Mouse (Mus musculus): ENCODE measurements at regions not wholly inside any gene's neighbourhood (a gene's known extent, or its start where the extent isn't known, plus 50 kb on each side); places are given as distances from the start of the nearest gene placed in this dataset.

- Histone ChIP-seq H3K4me3 (no peak overlapping the region), H3K27me3 (replicated peaks) (no peaks in the 10 kb centered on the region), H3K36me3 (no peaks in the 10 kb centered on the region), H3K4me2 (no peak overlapping the region), H3K27ac (replicated peaks) (no peak overlapping the region), H3K9ac (no peak overlapping the region), H3K9me3 (no peaks in the 10 kb centered on the region; the same call in 1 of the 2 replicates), H3K4me1 (peaks cover 6% of the 10 kb centered on the region)
- no peak for ATAC-seq (ENCODE audit: extremely low read depth, insufficient number of reproducible peaks, low FRiP score, low TSS enrichment)
- 75% methylated on average over 10 of the region's 10 CpGs for WGBS
These were observed 208.7 kb downstream of the Rpl10-ps3 start for GRCm38 (mm10) chr9:50135939-50136635.

- H3K4me1 ChIP-seq, result no peaks in the 10 kb centered on the region
- H3K9ac ChIP-seq, result no peak overlapping the region
- H3K27ac ChIP-seq (replicated peaks), result no peak overlapping the region
- H3K27me3 ChIP-seq (replicated peaks), result no peaks in the 10 kb centered on the region
- no peak overlapping the region for H3K4me3 ChIP-seq
- H3K9me3 ChIP-seq, result no peaks in the 10 kb centered on the region
- H3K36me3 ChIP-seq, result no peaks in the 10 kb centered on the region
- 51% methylated on average over 4 of the region's 4 CpGs for WGBS
- no peak for ATAC-seq (ENCODE audit: extremely low read depth, insufficient number of reproducible peaks, low FRiP score, low TSS enrichment)
- H3K4me2 ChIP-seq, result no peak overlapping the region
These were observed 220.5 kb downstream of the Rpl10-ps3 start for GRCm38 (mm10) chr9:50124241-50124640.

- no peak for ATAC-seq (ENCODE audit: extremely low read depth, insufficient number of reproducible peaks, low FRiP score, low TSS enrichment)
- Histone ChIP-seq H3K4me2 (no peak overlapping the region), H3K27me3 (replicated peaks) (no peaks in the 10 kb centered on the region), H3K27ac (replicated peaks) (no peak overlapping the region), H3K4me3 (no peak overlapping the region), H3K4me1 (no peaks in the 10 kb centered on the region), H3K9ac (no peak overlapping the region), H3K9me3 (no peaks in the 10 kb centered on the region), H3K36me3 (no peaks in the 10 kb centered on the region)
- WGBS, result 73% methylated on average over 9 of the region's 9 CpGs
These were observed 223.8 kb downstream of the Rpl10-ps3 start for GRCm38 (mm10) chr9:50120820-50121599.

GRCm38 (mm10) chr9:50119412-50119811, 225.4 kb downstream of the Rpl10-ps3 start:
- H3K4me3 ChIP-seq, result no peak overlapping the region
- H3K27me3 ChIP-seq (replicated peaks), result no peaks in the 10 kb centered on the region
- no peak overlapping the region for H3K9ac ChIP-seq
- H3K27ac ChIP-seq (replicated peaks), result no peak overlapping the region
- H3K4me1 ChIP-seq, result no peaks in the 10 kb centered on the region
- no peaks in the 10 kb centered on the region for H3K36me3 ChIP-seq
- no peak overlapping the region for H3K4me2 ChIP-seq
- ATAC-seq (ENCODE audit: extremely low read depth, insufficient number of reproducible peaks, low FRiP score, low TSS enrichment), result no peak
- H3K9me3 ChIP-seq, result no peaks in the 10 kb centered on the region
- WGBS, result 82% methylated on average over 5 of the region's 5 CpGs

GRCm38 (mm10) chr9:50118578-50118977, 226.2 kb downstream of the Rpl10-ps3 start:
- WGBS, result 64% methylated on average over 6 of the region's 6 CpGs
- Histone ChIP-seq H3K27ac (replicated peaks) (no peak overlapping the region), H3K4me1 (no peaks in the 10 kb centered on the region), H3K27me3 (replicated peaks) (no peaks in the 10 kb centered on the region), H3K4me3 (no peak overlapping the region), H3K9me3 (no peaks in the 10 kb centered on the region), H3K4me2 (no peak overlapping the region), H3K9ac (no peak overlapping the region), H3K36me3 (no peaks in the 10 kb centered on the region)
- ATAC-seq (ENCODE audit: extremely low read depth, insufficient number of reproducible peaks, low FRiP score, low TSS enrichment), result no peak

GRCm38 (mm10) chr9:50106551-50106950, 238.2 kb downstream of the Rpl10-ps3 start:
- Histone ChIP-seq H3K36me3 (no peaks in the 10 kb centered on the region), H3K27me3 (replicated peaks) (no peaks in the 10 kb centered on the region), H3K9ac (no peak overlapping the region), H3K4me2 (no peak overlapping the region), H3K4me3 (no peak overlapping the region), H3K4me1 (no peaks in the 10 kb centered on the region), H3K27ac (replicated peaks) (no peak overlapping the region), H3K9me3 (no peaks in the 10 kb centered on the region)
- no peak for ATAC-seq (ENCODE audit: extremely low read depth, insufficient number of reproducible peaks, low FRiP score, low TSS enrichment)
- 58% methylated on average over 4 of the region's 4 CpGs for WGBS

GRCm38 (mm10) chr9:50102766-50103165, 242.0 kb downstream of the Rpl10-ps3 start:
- H3K36me3 ChIP-seq, result no peaks in the 10 kb centered on the region
- no peak for ATAC-seq (ENCODE audit: extremely low read depth, insufficient number of reproducible peaks, low FRiP score, low TSS enrichment)
- no peak overlapping the region for H3K9ac ChIP-seq
- WGBS, result 44% methylated on average over 1 of the region's 1 CpGs
- H3K4me3 ChIP-seq, result no peak overlapping the region
- no peaks in the 10 kb centered on the region for H3K4me1 ChIP-seq
- H3K27me3 ChIP-seq (replicated peaks), result no peaks in the 10 kb centered on the region
- H3K9me3 ChIP-seq, result no peaks in the 10 kb centered on the region
- H3K27ac ChIP-seq (replicated peaks), result no peak overlapping the region
- H3K4me2 ChIP-seq, result no peak overlapping the region

GRCm38 (mm10) chr9:50101061-50101460, 243.7 kb downstream of the Rpl10-ps3 start:
- no peaks in the 10 kb centered on the region for H3K4me1 ChIP-seq
- no peak overlapping the region for H3K27ac ChIP-seq (replicated peaks)
- no peak overlapping the region for H3K4me2 ChIP-seq
- no peaks in the 10 kb centered on the region for H3K9me3 ChIP-seq
- H3K36me3 ChIP-seq, result no peaks in the 10 kb centered on the region
- H3K4me3 ChIP-seq, result no peak overlapping the region
- no peak overlapping the region for H3K9ac ChIP-seq
- H3K27me3 ChIP-seq (replicated peaks), result no peaks in the 10 kb centered on the region
- ATAC-seq (ENCODE audit: extremely low read depth, insufficient number of reproducible peaks, low FRiP score, low TSS enrichment), result no peak
- WGBS, result 57% methylated on average over 1 of the region's 1 CpGs

- Histone ChIP-seq H3K4me1 (no peaks in the 10 kb centered on the region), H3K9ac (no peak overlapping the region), H3K36me3 (no peaks in the 10 kb centered on the region), H3K4me2 (no peak overlapping the region), H3K27me3 (replicated peaks) (no peaks in the 10 kb centered on the region), H3K4me3 (no peak overlapping the region), H3K9me3 (no peaks in the 10 kb centered on the region), H3K27ac (replicated peaks) (no peak overlapping the region)
- ATAC-seq (ENCODE audit: extremely low read depth, insufficient number of reproducible peaks, low FRiP score, low TSS enrichment), result no peak
- 68% methylated on average over 8 of the region's 8 CpGs for WGBS
These were observed 253.8 kb downstream of the Rpl10-ps3 start for GRCm38 (mm10) chr9:50090968-50091367.

GRCm38 (mm10) chr9:50089916-50090315, 254.9 kb downstream of the Rpl10-ps3 start:
- WGBS, result 70% methylated on average over 3 of the region's 3 CpGs
- H3K36me3 ChIP-seq, result no peaks in the 10 kb centered on the region
- ATAC-seq (ENCODE audit: extremely low read depth, insufficient number of reproducible peaks, low FRiP score, low TSS enrichment), result no peak

GRCm38 (mm10) chr9:50080205-50080604, 264.6 kb downstream of the Rpl10-ps3 start:
- Histone ChIP-seq H3K9me3 (no peaks in the 10 kb centered on the region), H3K4me2 (no peak overlapping the region), H3K27ac (replicated peaks) (no peak overlapping the region), H3K27me3 (replicated peaks) (no peaks in the 10 kb centered on the region), H3K9ac (no peak overlapping the region), H3K4me1 (no peaks in the 10 kb centered on the region), H3K36me3 (no peaks in the 10 kb centered on the region), H3K4me3 (no peak overlapping the region)
- no peak for ATAC-seq (ENCODE audit: extremely low read depth, insufficient number of reproducible peaks, low FRiP score, low TSS enrichment)
- WGBS, result 63% methylated on average over 3 of the region's 3 CpGs

More at GRCm38 (mm10) chr9:50089916-50090315, 254.9 kb downstream of the Rpl10-ps3 start:
- Histone ChIP-seq H3K4me1 (no peaks in the 10 kb centered on the region), H3K9me3 (no peaks in the 10 kb centered on the region), H3K4me3 (no peak overlapping the region), H3K27me3 (replicated peaks) (no peaks in the 10 kb centered on the region), H3K27ac (replicated peaks) (no peak overlapping the region), H3K4me2 (no peak overlapping the region), H3K9ac (no peak overlapping the region)

- H3K27ac ChIP-seq (replicated peaks), result no peak overlapping the region
- H3K4me2 ChIP-seq, result no peak overlapping the region
- no peak for ATAC-seq (ENCODE audit: extremely low read depth, insufficient number of reproducible peaks, low FRiP score, low TSS enrichment)
- WGBS, result 55% methylated on average over 2 of the region's 2 CpGs
- H3K27me3 ChIP-seq (replicated peaks), result no peaks in the 10 kb centered on the region
- H3K9ac ChIP-seq, result no peak overlapping the region
- H3K36me3 ChIP-seq, result no peaks in the 10 kb centered on the region
- H3K9me3 ChIP-seq, result no peaks in the 10 kb centered on the region
- no peaks in the 10 kb centered on the region for H3K4me1 ChIP-seq
- no peak overlapping the region for H3K4me3 ChIP-seq
These were observed 269.9 kb upstream of the Ncam1 start for GRCm38 (mm10) chr9:50068576-50068975.
